Mouse (Mus musculus): ENCODE results near the gene Zbtb20.
A peak's percentile ranks its signal among the peaks of the same experiment; 100 is the strongest.

Zbtb20 gene

DNA sequence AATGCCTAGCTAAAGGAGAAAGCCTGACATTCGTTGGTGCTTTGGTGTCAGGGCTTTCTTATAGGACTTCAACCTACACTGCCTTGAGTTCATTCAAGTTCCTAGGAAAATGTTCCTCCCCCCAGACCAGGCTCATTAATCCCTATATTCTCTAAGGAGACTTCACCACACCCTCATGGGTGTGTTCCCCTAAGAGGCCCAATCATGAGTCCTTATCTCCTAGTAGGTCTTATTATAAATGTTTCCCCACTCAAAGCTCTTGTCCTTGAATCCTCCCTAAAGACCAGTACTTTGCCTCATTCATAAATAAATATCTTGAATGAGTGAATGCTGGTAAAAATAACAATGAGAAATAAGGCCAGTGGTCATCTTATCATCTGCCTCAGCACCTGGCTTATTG lies 772.0 kb downstream of the Zbtb20 start:
- DNase-seq (ENCODE audit: low spot score in 2 of 2), result no peak

GRCm38 (mm10) chr16:43650355-43651080 lies 774.8 kb downstream of the Zbtb20 start:
- DNase-seq (ENCODE audit: low spot score in 2 of 2), result no peak

DNA sequence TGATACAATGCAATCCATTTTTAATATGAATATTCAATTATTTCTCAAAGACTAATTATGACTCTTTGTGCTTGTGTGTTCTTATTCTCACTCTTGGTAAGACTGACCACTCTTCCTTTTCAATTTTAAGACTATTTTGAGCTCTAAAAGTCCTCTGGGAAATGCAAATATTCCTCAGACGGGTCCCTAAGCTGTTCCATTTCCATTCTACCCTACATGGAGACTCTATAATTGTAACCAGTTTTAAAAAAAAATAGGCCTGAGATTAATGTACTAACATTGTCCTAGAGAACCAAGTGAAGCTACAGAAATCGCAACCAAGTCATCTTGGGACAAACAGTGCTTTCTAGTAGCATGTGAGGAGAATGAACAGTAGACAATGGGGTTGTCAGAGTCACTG lies 777.6 kb downstream of the Zbtb20 start:
- no peak for DNase-seq (ENCODE audit: low spot score in 2 of 2)

GRCm38 (mm10) chr16:43654269-43654668 lies 778.6 kb downstream of the Zbtb20 start:
- no peak for DNase-seq (ENCODE audit: low spot score in 2 of 2)

DNA sequence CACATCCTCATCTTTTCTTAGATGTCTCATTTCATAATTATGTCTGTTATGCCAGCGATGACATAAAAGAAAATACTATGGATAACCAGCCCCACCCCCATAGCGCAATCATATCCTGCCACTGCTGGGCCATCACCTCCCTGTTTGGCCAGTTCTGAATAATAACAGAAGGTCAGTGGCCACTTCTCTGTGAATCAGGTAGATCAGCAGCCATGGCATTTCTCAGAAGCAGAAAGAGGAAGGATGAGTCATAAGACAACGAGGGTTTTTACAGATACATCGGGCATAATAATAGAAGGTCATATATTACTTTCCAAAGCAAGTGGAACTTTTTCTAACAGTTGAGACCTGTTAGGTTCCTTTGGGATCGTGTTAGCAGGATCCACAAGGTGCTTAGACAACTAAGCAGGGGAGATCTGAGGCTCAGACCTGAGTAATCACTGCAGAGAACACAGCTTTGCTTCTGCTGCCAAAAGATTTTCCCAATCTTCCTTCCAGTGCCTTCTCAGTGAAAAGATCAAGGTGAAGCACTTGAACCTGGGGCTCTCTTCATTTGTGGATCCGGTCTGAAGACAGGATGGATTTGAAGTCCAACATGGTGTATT lies 779.6 kb downstream of the Zbtb20 start:
- DNase-seq (ENCODE audit: low spot score in 2 of 2), result no peak

- no peak for DNase-seq (ENCODE audit: low spot score in 2 of 2)
These were observed 785.9 kb downstream of the Zbtb20 start for GRCm38 (mm10) chr16:43661576-43661975.

- no peak for DNase-seq (ENCODE audit: low spot score in 2 of 2)
These were observed 786.7 kb downstream of the Zbtb20 start for GRCm38 (mm10) chr16:43662124-43663004.

GRCm38 (mm10) chr16:43663978-43664579 lies 788.4 kb downstream of the Zbtb20 start, which contains the start of gene Tigit:
TSS of gene Tigit (minus strand) at chr16:43664146.
- DNase-seq (ENCODE audit: low spot score in 2 of 2), result no peak

DNA sequence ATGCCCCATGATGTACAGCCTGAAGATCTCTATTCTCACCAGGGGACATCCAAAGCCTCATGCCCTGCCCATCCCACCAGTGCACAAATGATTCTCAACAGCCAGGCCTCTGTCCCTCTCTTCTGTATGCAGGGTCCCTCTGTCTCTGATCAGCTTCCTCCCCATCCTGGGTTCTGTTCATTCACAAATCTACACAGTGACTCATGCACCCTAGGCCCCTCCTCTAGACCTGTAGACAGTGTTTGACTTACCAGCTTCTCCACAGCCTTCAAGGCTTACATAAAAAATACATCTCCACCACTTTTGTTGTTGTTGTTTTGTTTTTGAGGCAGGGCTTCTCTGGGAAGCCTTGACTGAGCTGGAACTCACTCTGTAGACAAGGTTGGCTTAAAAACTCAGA lies 789.2 kb downstream of the Zbtb20 start:
- no peak for DNase-seq (ENCODE audit: low spot score in 2 of 2)

GRCm38 (mm10) chr16:43668294-43668693 lies 792.6 kb downstream of the Zbtb20 start:
- DNase-seq (ENCODE audit: low spot score in 2 of 2), result no peak

DNA sequence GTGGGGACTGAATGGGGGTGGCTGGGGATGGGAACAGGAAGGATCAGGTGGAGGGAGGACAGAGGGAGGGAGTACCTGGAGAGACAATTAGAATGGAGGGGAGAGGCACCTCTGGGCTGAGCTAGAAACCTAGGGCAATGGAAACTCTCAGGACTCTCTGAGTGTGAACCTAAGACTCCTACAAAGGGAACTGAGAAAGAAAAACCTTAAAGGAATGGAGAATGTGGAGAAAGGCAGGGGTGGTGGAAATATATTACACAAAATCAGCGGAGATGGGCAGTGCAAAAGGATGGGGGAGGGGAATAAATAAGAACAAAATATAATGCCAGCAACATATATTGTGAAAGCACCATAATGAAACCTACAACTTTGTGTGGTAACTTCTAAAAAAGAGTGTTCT lies 796.3 kb downstream of the Zbtb20 start:
- DNase-seq (ENCODE audit: low spot score in 2 of 2), result no peak

DNA sequence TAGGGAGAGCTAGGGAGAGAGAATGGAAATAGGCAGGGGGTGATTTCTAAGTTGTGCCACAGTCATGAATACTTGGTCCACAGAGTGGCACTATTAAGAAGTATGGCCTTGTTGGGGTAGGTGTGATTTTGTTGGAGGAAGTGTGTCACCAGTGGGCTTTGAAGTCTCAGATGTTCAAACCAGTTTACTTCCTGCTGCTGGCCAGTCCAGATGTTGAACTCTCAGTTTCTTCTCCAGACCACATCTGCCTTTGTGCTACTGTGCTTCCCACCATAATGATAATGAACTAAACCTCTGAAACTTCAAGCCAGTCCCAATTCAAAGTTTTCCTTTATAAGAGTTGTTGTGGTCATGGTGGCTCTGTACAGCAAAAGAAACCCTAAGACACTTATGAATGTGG lies 797.0 kb downstream of the Zbtb20 start:
- no peak for DNase-seq (ENCODE audit: low spot score in 2 of 2)

DNA sequence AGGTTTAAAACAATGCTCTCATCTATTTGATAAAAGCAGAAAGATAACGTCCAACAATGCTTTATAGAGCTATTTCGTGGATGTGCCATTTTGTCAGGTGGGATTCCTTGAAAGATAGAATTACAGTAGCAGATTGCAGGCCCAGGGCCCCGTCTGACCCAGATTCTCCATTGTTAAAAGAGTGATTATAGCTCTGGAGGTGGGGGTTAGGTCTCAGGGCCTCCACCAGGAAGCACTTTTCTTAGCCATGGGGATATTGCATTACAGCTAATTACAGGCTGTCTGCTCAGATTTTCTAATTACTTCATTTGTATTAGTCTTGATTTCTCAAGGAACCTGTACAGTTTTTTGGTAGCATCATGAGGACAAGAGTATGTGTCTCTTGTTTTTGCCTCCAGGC lies 798.7 kb downstream of the Zbtb20 start:
- no peak for DNase-seq (ENCODE audit: low spot score in 2 of 2)

DNA sequence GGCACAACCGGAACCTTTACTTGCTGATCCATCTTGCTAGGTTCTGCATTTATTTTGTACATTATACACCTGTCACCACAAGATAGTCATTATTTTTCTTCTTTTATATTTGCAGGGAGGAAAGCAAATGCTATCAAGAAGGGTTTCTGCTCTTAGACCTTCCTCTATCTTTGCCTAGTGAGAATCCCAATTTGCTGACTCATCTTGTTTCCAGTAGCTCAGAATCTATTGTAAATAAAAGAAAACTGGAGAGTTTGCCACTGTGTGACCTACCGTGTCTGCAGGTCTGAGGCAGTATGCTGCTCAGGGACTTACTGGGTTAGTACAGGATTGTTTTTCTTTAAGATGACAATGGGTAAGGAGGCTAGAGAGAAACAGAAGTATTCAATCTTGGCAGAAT lies 812.3 kb downstream of the Zbtb20 start:
- no peak for DNase-seq (ENCODE audit: low spot score in 2 of 2)

DNA sequence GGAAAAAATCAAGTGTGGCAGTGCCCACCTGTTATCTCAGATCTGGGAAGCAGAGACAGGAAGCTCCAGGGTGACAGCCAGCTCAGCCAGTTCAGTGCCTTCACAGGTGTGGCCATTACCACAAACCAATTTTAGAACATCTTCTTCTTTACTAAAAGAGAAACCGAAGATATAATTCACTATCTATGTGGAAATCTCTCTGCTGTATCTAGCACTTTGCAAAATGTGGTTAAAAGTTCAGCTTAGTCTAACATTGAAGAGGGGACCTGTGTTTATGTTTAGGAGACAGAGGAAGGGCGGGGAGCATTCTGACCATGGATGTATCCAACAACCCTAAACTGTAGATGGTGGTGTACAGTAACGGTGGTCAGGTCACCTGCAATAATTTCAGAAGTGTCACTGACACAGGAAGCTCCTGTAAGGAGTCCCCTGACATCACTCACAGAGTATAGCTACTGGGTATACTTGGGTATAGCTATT lies 814.6 kb downstream of the Zbtb20 start:
- DNase-seq (ENCODE audit: low spot score in 2 of 2), result peak; percentile 16 to 25

GRCm38 (mm10) chr16:43690912-43691311 lies 815.2 kb downstream of the Zbtb20 start:
- no peak for DNase-seq (ENCODE audit: low spot score in 2 of 2)

DNA sequence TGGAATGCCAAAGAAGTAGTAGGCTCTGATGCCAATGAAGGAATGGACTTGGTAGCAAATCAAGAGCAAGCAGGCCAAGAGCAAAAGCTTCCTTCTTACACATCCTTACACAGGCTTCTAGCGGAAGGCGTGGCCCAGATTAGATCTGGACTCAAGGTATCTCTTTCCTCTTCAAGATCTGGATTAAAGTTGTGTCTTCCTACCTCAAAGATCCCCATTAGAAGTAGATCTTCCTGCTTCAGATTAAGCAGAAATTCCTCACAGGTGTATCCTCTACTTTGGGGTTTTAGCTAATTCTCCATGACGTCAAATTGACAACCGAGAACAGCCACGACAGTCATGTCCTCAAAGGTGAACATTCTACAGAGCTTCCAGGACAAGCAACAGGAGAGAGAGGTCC lies 816.1 kb downstream of the Zbtb20 start:
- DNase-seq (ENCODE audit: low spot score in 2 of 2), result no peak

All from thymus, postnatal 10 days (tissue).